Mouse (Mus musculus) hindbrain, embryonic 15.5 days (tissue): Measurements from ENCODE around the gene Mad1l1. TPM values are rescaled to one million over a fixed set of nuclear protein-coding genes. Genes with fewer than 3 reads are reported as not detected.

Experiments
- ATAC-seq: fragments of 200-750 bp; cut with Nextera tagmentation; 2 replicates; pipeline ENCODE4 v1.8.0; 2017; ENCODE audit warnings: low read depth, moderate number of reproducible peaks, moderate TSS enrichment; ENCODE audit not compliant: low FRiP score
- H3K27ac ChIP-seq: fragments of 300-500 bp; sonication (generic); replicated peaks from 2 replicates; pipeline ENCODE4 v1.5.1; 2015; ENCODE audit warnings: mild to moderate bottlenecking, inconsistent platforms
- H3K27me3 ChIP-seq: fragments of 300-500 bp; sonication (generic); 2 replicates; pipeline ENCODE4 v1.6.1; 2015; ENCODE audit warnings: control low read depth, inconsistent platforms
- H3K36me3 ChIP-seq: fragments of 300-500 bp; sonication (generic); 2 replicates; pipeline ENCODE4 v1.6.1; 2015; ENCODE audit warnings: control low read depth, inconsistent platforms
- H3K4me1 ChIP-seq: fragments of 300-500 bp; sonication (generic); replicated peaks from 2 replicates; pipeline ENCODE4 v1.6.1; 2015; ENCODE audit warnings: control low read depth, inconsistent platforms
- H3K4me2 ChIP-seq: fragments of 300-500 bp; sonication (generic); 2 replicates; pipeline ENCODE4 v1.6.1; 2015; ENCODE audit warnings: moderate library complexity, mild to moderate bottlenecking, inconsistent platforms
- H3K4me3 ChIP-seq: fragments of 300-500 bp; sonication (generic); 2 replicates; pipeline ENCODE4 v1.5.1; 2015; ENCODE audit warnings: mild to moderate bottlenecking, inconsistent platforms
- H3K9ac ChIP-seq: fragments of 300-500 bp; sonication (generic); 2 replicates; pipeline ENCODE4 v1.6.1; 2015; ENCODE audit warnings: inconsistent platforms
- H3K9me3 ChIP-seq: fragments of 300-500 bp; sonication (generic); 2 replicates; pipeline ENCODE4 v1.6.1; 2016; ENCODE audit warnings: control low read depth, inconsistent platforms
- WGBS: fragments of 180-500 bp; shearing (Covaris S2); methylation state at CpG from one replicate; pipeline ENCODE4 v1.1.7; 2015; 5-methylcytosine and 5-hydroxymethylcytosine counted together
- polyA plus RNA-seq: library from polyadenylated mRNA; unstranded; fragments of >200 nt; fragmentation: Nextera tagmentation; extraction: Ambion mirVana; gene quantifications from 2 replicates; pipeline ENCODE4 v1.2.1, GENCODE M21; 2015

Mad1l1 gene
- polyA plus RNA-seq, 1 experiment from 2014 or later: 33.1 TPM

GRCm38 (mm10) chr5:140223070-140224053 lies 98.0 kb downstream of the Mad1l1 start:
- Histone ChIP-seq H3K36me3 (no peaks in the 10 kb centered on the region), H3K4me3 (no peak overlapping the region), H3K9ac (no peak overlapping the region), H3K4me1 (peaks cover 13% of the 10 kb centered on the region), H3K27ac (peak overlapping the region; percentile 69), H3K4me2 (no peak overlapping the region), H3K9me3 (no peaks in the 10 kb centered on the region), H3K27me3 (no peaks in the 10 kb centered on the region)
- peak; percentile 44; the same call in 1 of the 2 replicates for ATAC-seq
- WGBS: 27% methylated on average over 20 of the region's 20 CpGs

GRCm38 (mm10) chr5:140221016-140221650 lies 100.2 kb downstream of the Mad1l1 start:
- no peaks in the 10 kb centered on the region for H3K36me3 ChIP-seq
- H3K4me3 ChIP-seq: no peak overlapping the region
- WGBS: 67% methylated on average over 3 of the region's 3 CpGs
- H3K27me3 ChIP-seq: no peaks in the 10 kb centered on the region
- H3K9ac ChIP-seq: no peak overlapping the region
- no peaks in the 10 kb centered on the region for H3K9me3 ChIP-seq
- no peak overlapping the region for H3K27ac ChIP-seq
- no peak overlapping the region for H3K4me2 ChIP-seq
- ATAC-seq: no peak
- peaks cover 13% of the 10 kb centered on the region for H3K4me1 ChIP-seq

- no peak overlapping the region for H3K27ac ChIP-seq
- H3K9me3 ChIP-seq: no peaks in the 10 kb centered on the region
- H3K4me1 ChIP-seq: peaks cover 13% of the 10 kb centered on the region
- ATAC-seq: no peak
- H3K4me3 ChIP-seq: no peak overlapping the region
- no peak overlapping the region for H3K9ac ChIP-seq
- no peak overlapping the region for H3K4me2 ChIP-seq
- no peaks in the 10 kb centered on the region for H3K36me3 ChIP-seq
- 95% methylated on average over 1 of the region's 1 CpGs for WGBS
- no peaks in the 10 kb centered on the region for H3K27me3 ChIP-seq
Observed at GRCm38 (mm10) chr5:140219252-140219651, 102.1 kb downstream of the Mad1l1 start.

DNA sequence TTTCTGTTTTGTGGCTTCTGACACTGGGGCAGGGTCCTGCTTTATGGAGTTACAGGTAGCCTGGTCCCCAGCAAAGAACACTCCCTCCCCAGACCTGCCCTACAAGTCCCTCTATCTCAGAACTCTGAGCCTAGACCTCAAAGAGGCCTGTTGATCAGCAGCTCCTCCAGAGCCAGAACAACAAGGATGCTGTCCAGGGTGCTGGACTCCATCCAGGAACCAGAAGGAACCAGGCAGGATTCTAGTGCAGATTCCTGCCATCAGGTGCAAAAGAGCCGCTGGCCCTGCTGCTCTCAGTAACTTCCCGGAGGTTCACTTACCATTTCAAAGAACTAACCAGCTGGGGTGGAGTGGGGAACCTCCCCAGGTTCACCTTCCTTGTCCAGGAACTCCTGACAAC lies 103.5 kb downstream of the Mad1l1 start:
- 35% methylated on average over 2 of the region's 2 CpGs for WGBS
- ATAC-seq: no peak

GRCm38 (mm10) chr5:140217083-140217482 lies 104.3 kb downstream of the Mad1l1 start:
- H3K36me3 ChIP-seq: no peaks in the 10 kb centered on the region
- no peaks in the 10 kb centered on the region; the same call in 1 of the 2 replicates for H3K4me1 ChIP-seq
- ATAC-seq: no peak
- H3K9ac ChIP-seq: no peak overlapping the region
- H3K4me2 ChIP-seq: no peak overlapping the region
- H3K4me3 ChIP-seq: no peak overlapping the region
- no peaks in the 10 kb centered on the region for H3K9me3 ChIP-seq
- 74% methylated on average over 3 of the region's 3 CpGs for WGBS
- H3K27me3 ChIP-seq: no peaks in the 10 kb centered on the region
- H3K27ac ChIP-seq: no peak overlapping the region

More for the DNA sequence above, 103.5 kb downstream of the Mad1l1 start:
- H3K36me3 ChIP-seq: no peaks in the 10 kb centered on the region
- H3K9me3 ChIP-seq: no peaks in the 10 kb centered on the region
- H3K4me2 ChIP-seq: no peak overlapping the region
- peaks cover 2% of the 10 kb centered on the region for H3K4me1 ChIP-seq
- H3K9ac ChIP-seq: no peak overlapping the region
- no peaks in the 10 kb centered on the region for H3K27me3 ChIP-seq
- H3K27ac ChIP-seq: no peak overlapping the region
- H3K4me3 ChIP-seq: no peak overlapping the region

GRCm38 (mm10) chr5:140215471-140216087 lies 105.8 kb downstream of the Mad1l1 start:
- Histone ChIP-seq H3K9ac (no peak overlapping the region), H3K36me3 (no peaks in the 10 kb centered on the region), H3K9me3 (no peaks in the 10 kb centered on the region), H3K4me1 (no peaks in the 10 kb centered on the region; the same call in 1 of the 2 replicates), H3K4me2 (no peak overlapping the region), H3K4me3 (no peak overlapping the region), H3K27ac (no peak overlapping the region), H3K27me3 (no peaks in the 10 kb centered on the region)
- no peak for ATAC-seq
- WGBS: 74% methylated on average over 4 of the region's 4 CpGs

DNA sequence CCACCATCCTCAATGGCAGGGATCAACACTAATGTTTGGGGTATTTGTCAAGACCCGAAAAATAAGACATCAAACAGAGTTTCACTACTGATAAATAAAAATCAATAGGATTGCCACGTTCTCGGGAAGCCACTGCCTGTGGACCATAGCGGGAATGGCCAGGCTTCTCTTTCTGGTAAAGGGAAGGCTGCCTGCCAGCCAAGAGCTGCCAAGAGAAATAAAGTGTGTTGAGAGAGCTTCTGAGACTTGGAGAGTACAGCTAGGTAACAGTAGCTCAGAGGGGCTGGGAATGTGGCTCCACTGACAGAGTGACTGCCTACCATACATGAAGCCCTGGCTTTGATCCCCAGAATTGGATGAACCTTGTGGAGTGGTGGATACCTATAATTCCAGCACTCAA lies 108.4 kb downstream of the Mad1l1 start:
- H3K4me1 ChIP-seq: peaks cover 12% of the 10 kb centered on the region
- no peak overlapping the region for H3K27ac ChIP-seq
- no peak overlapping the region for H3K9ac ChIP-seq
- no peaks in the 10 kb centered on the region for H3K36me3 ChIP-seq
- H3K27me3 ChIP-seq: no peaks in the 10 kb centered on the region
- no peak overlapping the region for H3K4me2 ChIP-seq
- no peaks in the 10 kb centered on the region for H3K9me3 ChIP-seq
- ATAC-seq: no peak
- no peak overlapping the region for H3K4me3 ChIP-seq
- whole genome bisulfite sequencing: 84% methylated on average over 4 of the region's 4 CpGs

- Histone ChIP-seq H3K27me3 (no peaks in the 10 kb centered on the region), H3K4me3 (no peak overlapping the region), H3K4me1 (peaks cover 16% of the 10 kb centered on the region), H3K36me3 (no peaks in the 10 kb centered on the region), H3K9me3 (no peaks in the 10 kb centered on the region), H3K27ac (no peak overlapping the region), H3K9ac (no peak overlapping the region), H3K4me2 (no peak overlapping the region)
- WGBS: 85% methylated on average over 6 of the region's 6 CpGs
- ATAC-seq: no peak
Observed at GRCm38 (mm10) chr5:140210417-140211184, 110.8 kb downstream of the Mad1l1 start.

DNA sequence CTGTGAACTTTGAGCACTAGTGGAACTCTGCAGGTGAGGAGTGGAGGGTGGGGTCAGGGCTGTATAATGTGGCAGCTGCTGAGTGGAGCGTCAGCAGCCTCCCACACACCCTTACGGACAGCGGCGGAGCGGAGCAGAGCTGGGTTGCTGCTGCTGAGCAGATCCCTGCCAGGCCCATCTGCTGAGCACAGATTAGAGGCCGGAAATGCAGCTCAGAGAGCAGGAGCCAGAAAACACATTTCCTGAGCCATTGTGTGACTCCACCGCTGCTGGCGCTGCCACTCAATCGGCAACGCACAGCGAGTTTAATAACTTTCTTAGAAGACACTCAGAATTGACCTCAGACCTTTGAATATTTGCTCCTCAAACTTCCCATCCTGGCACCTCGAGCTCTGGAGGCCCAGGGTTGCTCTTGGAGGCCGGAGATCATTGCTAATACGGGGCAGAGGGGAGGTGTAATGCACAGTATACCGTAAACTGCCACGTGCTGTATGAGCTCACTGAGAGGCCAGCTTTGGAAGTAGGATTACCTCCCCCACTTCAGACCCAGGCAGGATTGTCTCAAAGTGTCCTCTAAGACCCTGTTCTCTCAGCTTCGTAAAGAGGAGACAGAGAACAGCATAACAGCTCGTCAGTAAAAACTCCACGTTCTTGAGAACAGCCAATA lies 112.5 kb downstream of the Mad1l1 start:
- Histone ChIP-seq H3K9ac (no peak overlapping the region), H3K4me2 (no peak overlapping the region), H3K4me3 (no peak overlapping the region), H3K27ac (0 out of 2 replicates have a peak overlapping the region, but pooled peaks have one; percentile 10), H3K4me1 (peaks cover 16% of the 10 kb centered on the region), H3K27me3 (no peaks in the 10 kb centered on the region), H3K9me3 (no peaks in the 10 kb centered on the region), H3K36me3 (no peaks in the 10 kb centered on the region)
- 45% methylated on average over 19 of the region's 19 CpGs for WGBS
- ATAC-seq: 0 out of 2 replicates have a peak, but pooled peaks have one; percentile 54

DNA sequence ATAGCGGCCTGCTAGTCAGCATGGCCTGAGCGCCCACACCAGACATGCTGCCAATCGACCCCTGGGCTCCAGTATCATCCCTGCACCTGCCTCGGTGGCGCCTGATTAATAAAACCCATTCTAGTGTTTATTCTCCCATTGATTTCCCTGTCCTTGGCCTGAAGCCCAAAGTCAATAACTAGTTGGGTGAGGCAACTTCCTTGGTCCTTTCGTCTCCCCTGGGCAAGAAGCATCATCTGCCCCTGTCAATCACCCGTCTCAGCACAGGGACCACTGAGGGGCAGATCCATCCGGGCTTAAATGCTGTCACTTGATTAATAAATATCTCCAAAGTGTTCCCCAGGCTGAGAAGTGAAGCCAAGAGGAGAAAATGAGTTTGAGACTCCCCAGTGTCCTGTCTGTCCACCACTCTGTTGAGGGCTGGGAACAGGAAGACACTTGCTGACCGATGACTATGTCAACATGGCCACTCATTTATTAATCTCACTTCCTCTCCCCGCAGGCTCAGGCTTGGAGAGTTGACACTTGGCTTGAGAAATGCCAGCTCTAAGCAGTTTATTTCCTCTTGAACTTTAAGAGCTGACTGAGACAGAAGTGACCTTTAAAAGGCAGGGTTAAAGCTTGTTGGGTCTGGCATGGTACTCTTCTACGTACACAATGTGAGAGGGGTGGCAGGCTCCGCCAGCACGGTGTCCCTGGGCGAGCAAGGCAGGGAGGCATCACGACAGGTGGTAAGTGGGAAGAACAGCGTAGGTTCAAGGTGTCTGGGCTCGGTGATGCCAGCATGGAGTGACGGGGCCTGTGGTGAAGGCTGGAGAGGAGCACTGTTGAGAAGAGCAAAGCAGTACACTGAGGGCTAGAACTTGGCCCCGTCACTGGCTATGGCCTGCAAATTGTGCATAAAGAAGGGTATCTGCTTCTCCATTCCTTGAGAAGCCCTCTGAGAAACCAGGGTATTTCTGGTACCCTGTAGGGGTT lies 114.3 kb downstream of the Mad1l1 start:
- WGBS: 86% methylated on average over 19 of the region's 19 CpGs

More for the DNA sequence above, 114.3 kb downstream of the Mad1l1 start:
- no peak for ATAC-seq
- Histone ChIP-seq H3K36me3 (no peaks in the 10 kb centered on the region), H3K4me3 (no peak overlapping the region), H3K4me2 (no peak overlapping the region), H3K9me3 (no peaks in the 10 kb centered on the region), H3K9ac (no peak overlapping the region), H3K27me3 (no peaks in the 10 kb centered on the region), H3K27ac (no peak overlapping the region), H3K4me1 (peaks cover 16% of the 10 kb centered on the region)
